Mouse (Mus musculus) layer of hippocampus, adult 8-10 months (tissue): Measurements from ENCODE around the gene Mymx. TPM values are rescaled to one million over a fixed set of nuclear protein-coding genes. Genes with fewer than 3 reads are reported as not detected.

Experiments used
- DNase-seq, 2 experiments: peaks; one replicate each; pipeline ENCODE4 v3.0.0; 2022; ENCODE audit warnings: low spot score in 2 of 2
- total RNA-seq, 4 experiments: library from RNA; stranded (reverse); gene quantifications; 2 replicates each; pipeline ENCODE4 v1.2.4; 2022

The Mymx gene
- total RNA-seq, 4 experiments from 2014 or later = not detected

DNA sequence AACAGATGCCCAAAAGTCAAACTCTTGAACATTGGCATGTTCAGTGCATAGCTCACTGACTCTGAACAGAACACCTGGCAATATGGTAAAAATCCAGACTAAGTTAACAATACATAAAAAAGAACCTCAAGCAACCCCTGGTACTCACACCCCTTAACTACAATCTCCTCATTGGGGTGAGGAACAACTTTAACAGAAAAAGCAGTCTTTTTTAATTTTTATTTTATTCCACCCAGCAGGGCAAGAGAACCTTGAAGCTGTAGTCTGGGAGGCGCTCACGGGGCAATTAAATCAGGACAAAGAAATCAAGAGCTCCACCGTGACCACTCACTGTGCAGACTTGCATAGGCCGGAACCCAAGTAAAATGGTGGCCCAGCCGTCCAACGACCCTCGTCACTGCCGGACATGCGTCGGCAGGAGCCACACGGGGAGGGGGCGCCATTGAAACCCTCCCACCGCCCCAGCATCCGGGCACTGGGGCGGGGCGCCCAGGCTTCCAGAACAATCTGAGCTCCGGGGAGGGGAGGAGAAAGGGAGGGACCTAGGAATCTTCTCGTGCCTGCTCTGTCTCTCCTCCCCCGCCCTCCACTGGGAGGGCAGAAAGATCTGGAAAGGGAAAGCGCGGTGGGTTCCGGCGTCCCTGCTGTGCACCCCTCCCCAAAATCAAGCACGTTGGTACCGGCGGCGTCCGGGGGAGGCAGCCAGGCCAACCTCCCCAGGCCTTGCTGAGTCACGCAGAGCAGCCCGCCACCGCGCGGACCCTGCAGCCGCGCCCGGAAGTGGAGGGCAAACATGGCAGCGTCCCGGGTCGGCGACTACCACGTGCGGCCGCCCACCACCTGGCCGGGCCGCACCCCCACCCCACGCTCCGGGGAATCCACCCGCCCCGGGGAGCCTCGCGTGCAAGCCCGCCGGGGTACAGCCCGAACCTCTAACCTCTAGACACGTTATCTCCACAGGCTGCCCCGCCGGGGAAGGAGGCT lies 29.5 kb downstream of the Mymx start:
- peak; percentile 57 to 62 for DNase-seq

DNA sequence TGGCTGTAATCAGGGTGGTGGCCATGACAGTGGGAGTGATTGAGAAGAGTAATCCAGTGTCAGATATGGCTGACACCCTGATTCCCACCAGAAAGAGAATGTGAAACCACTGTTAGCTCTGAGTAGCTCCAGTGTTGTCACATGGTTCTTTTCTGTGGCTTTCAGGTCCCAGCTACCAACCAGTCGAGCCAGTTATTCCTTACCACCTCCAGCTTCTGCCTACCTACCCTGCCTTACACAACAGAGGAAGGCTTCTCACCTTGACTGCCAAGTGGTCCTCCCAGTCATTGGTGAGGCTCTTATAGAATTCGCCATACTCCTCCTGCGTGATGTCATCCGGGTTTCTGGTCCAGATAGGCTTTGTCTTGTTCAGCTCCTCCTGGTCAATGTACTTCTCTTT lies 31.9 kb downstream of the Mymx start:
- no peak for DNase-seq

DNA sequence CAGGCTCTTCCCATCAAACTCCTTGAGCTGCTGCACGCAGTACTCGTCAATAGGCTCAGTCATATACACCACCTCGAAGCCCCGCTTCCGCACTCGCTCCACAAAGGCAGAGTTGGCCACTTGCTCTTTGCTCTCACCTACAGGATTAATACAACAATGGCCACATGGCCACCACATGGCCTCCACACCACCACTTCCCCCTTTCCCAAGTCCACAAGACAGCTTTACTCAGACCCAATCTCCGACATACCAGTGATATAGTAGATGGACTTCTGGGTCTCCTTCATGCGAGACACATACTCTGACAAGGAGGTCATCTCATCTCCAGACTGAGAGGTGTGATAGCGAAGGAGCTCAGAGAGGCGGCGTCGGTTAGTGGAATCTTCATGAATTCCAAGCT lies 32.9 kb downstream of the Mymx start:
- no peak for DNase-seq

DNA sequence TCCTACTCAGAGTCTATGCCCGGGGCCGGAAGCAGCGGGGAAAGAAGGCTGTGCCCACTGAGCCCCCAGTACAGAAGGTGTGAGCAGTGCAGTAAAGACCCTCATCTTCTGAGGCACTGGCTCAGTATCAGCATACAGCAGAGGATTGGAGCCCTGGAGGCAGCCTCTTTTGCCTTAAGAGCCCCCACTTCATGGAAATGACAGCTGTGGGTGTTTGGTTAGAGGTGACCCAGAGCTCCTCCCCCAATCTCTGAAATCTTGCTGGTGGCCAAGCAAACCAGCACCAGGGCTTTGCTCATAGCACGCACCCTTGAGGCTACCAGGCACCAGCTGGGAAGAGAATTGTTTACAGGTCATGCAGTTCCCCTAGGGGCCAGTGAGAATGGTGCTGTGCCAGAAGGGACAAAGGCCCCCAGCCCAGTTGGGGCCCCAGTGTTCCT lies 34.7 kb downstream of the Mymx start:
- DNase-seq = no peak

DNA sequence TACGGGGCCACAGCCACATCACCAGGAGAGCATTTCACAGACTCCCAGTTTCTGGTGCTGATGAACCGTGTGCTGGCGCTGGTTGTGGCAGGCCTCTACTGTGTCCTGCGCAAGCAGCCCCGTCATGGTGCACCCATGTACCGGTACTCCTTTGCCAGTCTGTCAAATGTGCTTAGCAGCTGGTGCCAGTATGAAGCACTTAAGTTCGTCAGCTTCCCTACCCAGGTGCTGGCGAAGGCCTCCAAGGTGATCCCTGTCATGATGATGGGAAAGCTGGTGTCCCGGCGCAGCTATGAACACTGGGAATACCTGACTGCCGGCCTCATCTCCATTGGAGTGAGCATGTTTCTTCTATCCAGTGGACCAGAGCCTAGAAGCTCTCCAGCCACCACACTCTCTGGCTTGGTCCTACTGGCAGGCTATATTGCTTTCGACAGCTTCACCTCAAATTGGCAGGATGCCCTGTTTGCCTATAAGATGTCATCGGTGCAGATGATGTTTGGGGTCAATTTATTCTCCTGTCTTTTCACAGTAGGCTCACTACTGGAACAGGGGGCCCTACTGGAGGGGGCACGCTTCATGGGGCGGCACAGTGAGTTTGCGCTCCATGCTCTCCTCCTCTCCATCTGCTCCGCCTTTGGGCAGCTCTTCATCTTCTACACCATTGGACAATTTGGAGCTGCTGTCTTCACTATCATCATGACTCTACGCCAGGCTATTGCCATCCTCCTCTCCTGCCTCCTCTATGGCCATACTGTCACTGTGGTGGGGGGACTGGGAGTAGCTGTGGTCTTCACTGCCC lies 35.3 kb downstream of the Mymx start:
- peak in 1 of 2 experiments; percentile 46 for DNase-seq

DNA sequence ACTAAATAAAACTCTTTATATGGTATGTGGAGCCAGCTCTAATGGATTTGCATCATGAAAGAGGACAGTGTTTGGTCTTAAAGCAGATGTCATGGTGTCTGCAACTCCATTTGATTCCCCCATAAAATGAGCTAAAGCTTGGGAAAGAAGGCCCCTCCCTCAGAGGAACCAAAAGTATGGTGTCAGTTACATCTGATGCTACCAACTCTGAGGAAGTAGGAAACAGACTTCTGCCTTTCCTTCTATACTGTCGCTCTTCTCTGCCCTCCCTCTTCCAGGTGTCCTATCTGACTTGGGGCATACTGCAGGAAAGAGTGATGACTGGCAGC lies 35.9 kb downstream of the Mymx start:
- no peak for DNase-seq

DNA sequence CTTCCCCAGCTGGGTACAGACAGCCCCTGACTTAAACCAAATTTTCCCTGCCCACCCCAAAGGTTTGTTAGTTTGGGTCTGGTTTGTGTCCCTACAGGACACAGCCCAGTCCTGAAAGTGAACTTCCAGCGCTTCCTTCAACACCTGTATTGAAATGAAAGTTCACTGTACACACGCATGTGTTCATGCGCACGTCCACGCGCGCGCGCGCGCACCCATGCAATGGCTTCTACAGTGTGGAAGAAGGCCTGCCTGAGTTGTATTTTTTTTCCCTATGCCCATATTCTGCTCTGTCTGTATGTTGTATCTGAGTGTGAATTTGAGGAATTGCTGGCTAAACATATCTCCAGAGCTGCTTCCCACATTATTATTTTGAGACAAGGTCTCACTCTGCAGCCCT lies 36.8 kb downstream of the Mymx start:
- no peak for DNase-seq

DNA sequence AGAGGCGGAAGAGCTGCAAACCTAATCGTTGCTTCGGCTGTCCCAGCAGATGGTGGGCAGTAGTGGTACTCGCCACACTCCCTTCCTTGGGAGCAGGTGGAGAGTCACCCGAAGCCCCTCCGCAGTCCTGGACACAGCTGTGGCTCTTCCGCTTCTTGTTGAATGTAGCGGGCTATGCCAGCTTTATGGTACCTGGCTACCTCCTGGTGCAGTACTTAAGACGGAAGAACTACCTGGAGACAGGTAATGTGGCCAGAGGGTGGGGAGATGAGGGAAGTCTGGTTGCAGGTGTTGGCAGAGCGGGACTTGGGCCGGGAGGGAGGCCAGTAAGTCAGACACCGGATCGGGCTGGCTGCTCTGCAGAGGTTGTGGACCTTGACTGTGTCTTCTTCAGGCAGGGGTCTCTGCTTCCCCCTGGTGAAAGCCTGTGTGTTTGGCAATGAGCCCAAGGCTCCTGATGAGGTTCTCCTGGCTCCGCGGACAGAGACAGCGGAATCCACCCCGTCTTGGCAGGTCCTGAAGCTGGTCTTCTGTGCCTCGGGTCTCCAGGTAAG lies 37.3 kb downstream of the Mymx start:
- no peak for DNase-seq

DNA sequence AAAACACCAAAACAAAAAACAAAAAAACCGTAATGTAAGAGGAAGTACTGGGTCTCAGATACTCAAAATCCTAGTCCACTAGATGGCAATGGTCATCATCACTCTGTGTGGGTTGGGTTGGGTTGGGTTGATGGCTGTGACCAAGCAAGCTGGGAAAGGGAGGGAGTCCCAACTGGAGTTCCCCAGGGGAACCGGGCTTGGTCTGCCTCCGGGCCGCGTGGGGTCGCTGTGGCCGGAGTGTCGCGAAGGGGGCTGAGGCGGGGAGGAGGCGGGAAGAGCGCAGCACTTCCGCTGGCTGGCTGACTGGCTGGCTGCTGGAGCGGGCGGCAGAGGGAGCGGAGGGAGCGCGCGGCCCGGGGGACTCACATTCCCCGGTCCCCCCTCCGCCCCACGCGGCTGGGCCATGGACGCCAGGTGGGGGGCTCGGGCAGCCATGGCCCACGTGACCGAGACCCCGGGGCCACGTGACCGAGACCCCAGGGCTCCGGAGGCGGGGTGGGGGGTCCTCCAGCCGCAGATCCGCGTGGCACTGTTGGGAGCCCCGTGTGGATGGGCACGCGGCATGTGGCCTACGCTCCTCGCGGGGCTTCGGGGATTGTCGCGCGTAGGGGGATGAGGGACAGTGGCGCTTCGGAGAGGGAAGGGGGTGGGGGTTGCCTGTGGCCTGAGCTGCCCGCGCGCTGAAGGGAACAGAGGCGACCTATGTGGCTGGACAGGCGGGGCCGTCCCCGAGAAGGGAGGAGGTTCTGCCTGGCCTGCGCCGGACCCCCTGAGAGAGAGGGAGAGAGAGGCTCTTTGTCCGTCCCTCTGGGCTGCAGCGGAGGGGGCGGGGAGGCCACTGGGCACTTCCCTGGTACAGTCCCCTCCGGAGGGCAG lies 38.0 kb downstream of the Mymx start, which contains the start of gene Slc35b2:
TSS of gene Slc35b2 (plus strand) at position 220 of the 876 bp plus-strand sequence.
- DNase-seq = peak; percentile 82 to 86

DNA sequence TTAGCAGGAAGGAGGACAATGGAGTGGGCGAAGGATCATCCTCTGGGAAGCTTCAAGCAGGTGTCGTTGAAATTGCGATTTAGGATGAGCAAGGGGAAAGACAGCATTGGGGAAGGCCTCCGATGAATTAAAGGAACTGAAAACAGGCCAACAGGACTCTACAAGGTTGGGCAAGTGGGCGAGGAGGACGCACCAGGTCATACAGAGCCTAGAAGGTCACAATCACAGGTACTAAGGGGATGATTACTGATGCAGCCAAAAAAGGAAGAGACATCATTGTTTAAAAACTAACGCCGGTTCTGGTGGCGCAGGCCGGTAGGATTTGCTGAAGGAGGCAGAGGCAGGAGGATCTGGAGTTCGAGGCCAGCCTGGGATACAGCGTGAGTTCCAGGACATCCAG lies 38.7 kb downstream of the Mymx start:
- no peak for DNase-seq

DNA sequence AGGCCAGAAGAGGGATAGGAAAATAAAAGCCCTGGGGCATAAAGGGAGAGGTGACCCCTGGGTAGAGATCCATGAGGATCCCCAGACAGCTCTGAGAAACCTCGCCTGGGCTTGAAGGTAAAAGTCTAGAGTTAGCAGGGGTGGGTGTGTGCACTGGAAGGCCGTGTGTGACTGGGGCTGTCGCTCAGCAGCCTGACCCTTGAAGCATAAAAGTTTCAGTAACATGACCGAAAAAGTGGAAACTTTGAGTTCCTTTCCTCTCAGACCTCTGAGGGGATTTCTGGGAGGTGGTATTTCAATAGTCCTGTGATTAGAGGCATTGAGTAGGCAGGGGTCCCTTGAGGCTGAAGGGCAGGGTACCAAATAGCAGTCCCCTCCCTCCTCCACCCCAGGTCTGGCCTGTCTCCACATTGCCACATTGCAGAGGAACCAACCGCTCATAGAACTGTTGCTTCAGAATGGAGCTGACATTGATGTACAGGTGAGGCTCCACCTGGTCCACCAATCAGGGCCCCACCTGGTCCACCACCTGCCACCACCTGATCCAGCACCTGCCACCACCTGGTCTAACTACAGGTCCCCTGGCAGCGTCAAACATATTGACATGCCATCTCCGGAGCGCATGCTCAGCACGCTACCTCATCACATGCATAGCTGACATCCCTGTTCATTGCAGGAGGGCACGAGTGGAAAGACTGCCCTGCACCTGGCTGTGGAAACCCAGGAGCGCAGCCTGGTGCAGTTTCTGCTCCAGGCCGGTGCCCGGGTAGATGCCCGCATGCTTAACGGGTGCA lies 42.0 kb downstream of the Mymx start:
- DNase-seq = no peak

DNA sequence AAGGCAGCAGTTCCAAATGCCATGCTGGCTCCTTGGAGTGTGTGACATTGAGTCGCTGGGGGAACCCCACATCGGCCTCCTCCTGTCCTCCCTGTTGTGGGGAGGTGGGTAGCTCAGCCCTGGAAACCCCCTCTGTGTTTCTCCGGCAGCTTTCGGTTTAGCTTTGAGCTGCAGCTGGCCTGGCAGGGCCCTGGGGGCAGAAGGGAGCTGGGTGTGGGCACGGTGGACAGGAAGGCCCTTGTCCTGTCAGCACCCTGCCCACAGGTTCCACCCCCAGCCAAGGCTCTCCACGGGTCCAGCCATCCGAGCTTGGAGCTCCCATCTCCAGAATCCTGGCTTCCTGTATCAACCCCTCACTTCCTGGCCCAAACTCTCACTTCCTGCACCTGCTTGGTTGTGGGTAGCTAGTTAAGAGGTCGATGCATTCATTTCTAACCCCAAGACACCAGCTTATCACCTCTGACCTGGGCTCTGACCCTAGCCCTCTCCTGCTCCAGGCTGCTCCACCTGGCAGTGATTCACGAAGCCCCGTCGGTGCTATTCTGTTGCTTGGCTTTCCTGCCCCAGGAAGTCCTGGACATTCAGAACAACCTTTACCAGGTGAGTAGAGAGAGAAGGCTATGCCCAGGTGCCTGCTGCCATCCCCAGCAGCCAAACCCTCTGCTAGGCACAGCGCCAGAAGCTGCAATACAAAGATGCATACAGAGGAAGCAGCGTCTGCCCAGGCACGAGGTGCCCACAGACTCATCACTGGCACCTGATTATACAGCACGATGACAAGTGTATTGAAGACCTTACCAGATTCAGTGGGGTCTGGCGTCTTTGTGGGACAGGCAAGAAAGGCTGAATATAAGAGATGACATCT lies 43.7 kb downstream of the Mymx start:
- DNase-seq = no peak

DNA sequence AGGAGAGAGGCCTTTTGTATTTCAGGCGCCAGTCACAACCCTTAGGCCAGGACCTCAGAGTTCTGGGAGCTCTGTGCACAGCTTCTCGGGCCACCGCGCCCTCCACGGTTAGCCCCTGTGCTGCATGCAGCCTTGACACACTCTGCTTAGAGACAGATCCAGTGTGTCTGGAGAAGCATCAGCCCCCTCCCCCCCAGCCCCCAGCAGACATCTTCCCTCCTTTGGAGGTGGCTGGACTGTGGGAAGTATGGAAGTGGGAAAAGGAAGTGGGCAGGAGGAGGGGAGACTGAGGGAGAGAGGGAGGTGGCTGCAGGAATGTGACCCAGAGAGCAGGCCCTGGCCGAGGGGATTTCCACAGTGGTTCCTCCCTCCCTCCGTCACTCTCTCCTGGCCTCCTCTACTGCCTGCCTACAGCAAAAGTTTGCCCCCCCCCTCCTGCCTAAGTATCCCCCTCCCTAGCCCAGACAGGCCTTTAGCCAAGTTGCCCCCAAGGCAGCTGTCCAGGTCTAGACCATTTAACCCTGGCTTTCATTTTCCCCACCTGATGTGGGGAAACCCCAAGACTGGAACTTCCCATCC lies 44.6 kb downstream of the Mymx start:
- no peak for DNase-seq

DNA sequence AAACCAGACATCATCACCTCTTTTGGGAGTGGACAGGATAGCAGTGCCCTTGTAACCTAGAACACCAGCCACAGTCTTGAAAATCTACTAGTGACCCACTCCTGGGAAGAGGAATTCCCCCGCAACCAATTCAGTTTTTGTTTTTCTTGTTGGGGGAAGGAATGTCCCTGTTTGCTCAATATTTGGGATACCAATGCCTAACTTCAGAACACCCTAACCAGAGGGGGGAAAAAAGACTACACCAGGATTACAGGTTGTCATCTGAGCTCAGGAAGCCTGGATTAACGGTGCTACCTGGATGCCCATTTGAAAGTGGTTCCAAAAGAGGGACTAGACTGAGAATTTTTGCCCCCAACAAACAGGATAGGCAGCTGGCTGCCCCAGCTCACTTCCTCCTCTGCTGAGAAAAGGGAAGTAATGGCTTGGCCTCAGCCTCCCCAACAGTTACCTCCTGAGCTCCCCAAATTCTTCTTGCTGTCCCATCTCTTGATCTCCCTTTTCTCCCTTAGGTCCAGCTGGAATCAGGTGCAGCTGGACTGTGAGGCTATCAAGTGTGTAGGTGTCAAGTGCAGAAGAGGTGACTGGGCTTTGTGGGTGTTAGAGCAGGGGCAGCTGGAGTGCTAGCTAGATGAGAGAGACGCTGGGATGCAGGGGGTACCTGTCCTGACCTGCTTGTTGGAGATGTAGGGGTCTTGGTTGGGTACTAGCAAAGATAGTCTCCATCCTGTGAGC lies 45.2 kb downstream of the Mymx start:
- DNase-seq = no peak

DNA sequence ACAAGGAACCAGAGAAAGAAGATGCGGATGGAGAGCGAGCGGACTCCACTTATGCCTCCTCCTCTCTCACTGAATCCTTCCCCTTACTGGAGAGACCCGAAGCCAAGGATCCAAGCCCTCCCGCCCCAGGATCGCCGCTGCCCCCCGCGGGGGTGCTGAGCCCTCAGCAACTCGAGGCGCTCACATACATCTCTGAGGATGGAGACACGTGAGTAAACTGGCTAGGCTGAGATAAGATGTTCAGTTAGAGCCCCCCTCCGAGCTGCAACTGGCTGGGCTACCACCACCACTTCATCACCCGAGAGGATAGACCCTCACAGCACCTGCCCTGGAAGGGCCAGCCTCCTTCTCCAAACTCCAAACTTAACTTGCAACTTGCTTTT lies 45.8 kb downstream of the Mymx start:
- DNase-seq = no peak

DNA sequence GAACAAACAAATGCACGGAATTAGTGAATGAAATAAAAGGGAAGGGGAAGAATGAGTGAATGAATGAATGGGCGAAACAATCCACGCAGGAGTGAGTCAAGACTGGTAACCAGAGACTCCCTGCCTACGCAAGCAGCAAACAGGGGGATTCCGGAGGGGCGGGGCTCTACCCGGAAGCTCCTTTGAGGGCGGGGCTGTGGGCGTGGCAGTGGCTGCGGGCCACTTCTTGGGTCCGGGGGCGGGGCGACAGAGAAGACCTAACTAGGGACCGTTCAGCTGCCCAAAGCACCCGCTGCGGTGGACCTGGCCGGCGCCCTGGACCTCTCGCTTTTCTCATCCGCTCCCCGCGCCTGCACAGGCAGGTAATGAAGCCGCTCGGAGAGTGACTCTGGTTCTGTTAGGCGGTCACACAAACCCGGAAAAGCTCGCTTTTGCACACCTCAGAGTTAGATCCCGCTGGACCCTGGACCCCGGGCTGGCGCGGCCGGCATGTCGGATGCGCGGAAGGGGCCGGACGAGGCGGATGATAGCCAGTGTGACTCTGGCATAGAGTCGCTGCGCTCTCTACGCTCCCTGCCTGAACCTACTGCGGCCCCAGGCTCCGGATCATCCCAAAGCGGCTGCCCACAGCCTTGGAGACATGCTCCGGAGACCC lies 46.3 kb downstream of the Mymx start, which contains the start of gene Nfkbie:
TSS of gene Nfkbie (plus strand) at position 252 of the 655 bp plus-strand sequence.
- DNase-seq = peak; percentile 78 to 82

DNA sequence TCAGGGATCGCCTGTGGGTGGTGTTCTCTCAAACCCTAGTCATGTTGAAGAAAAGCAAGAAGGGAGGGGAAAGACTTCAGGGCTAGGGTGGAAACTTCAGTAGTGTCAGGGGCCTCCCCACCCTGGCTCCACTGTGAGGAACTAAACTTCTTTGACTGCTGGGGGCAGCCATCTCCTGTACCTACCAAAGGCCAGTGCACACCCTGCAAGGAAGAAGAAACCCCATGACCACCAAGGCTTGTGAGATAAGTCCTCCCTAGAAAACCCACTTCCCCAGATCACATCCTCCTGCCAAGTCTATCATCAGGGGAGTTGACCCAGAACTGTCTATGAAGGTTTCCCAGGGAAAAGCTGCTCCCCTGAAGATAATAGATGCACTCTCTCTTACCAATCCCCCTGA lies 47.5 kb downstream of the Mymx start:
- DNase-seq = no peak

DNA sequence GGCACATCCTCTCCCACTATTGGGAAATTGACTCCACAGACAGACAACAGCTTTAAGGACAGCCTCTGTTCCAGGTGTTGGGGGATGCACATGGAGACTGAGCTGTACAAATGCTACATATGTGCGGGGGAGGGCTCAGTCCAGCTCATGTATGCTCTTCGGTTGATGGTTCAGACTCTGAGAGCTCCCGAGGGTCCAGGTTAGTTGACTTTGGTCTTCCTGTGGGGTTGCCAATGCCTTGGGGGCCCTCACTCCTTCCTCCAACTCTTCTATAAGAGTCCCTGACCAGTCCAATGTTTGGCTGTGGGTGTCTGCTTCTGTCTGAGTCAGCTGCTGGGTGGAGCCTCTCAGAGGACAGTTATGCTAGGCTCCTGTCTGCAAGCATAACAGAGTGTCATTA lies 48.8 kb downstream of the Mymx start:
- no peak for DNase-seq
